Mouse (Mus musculus) MEL (cell line): Measurements from ENCODE around the gene Endov. TPM values are rescaled to one million over a fixed set of nuclear protein-coding genes. Genes with fewer than 3 reads are reported as not detected.

Experiments
- DNase-seq: peaks from one replicate; pipeline ENCODE4 v3.0.0; 2011; ENCODE audit warnings: low read depth, low spot score
- H3K27ac ChIP-seq: 2 replicates; pipeline ENCODE4 v1.5.1; 2012; ENCODE audit warnings: low read depth, mild to moderate bottlenecking, control low read depth, low read length, moderate library complexity; ENCODE audit not compliant: control insufficient read depth
- H3K27me3 ChIP-seq, 2 experiments: fragments of 150-350 bp in 1 of 2; sonication (generic) in 1 of 2; 2 replicates each; pipeline ENCODE4 v1.6.1; 2012; ENCODE audit warnings: low read length in 2 of 2, mild to moderate bottlenecking in 2 of 2, improper control_type of control experiment in 1 of 2, moderate library complexity in 1 of 2; ENCODE audit not compliant: insufficient read depth in 2 of 2, control insufficient read depth in 1 of 2
- H3K36me3 ChIP-seq, 2 experiments: 2 replicates each; pipeline ENCODE4 v1.6.1; 2012 to 2014; ENCODE audit warnings: low read length in 2 of 2, improper control_type of control experiment in 1 of 2, inconsistent platforms in 1 of 2, mild to moderate bottlenecking in 1 of 2; ENCODE audit not compliant: insufficient read depth in 2 of 2, control insufficient read depth in 1 of 2
- H3K4me1 ChIP-seq, 2 experiments: fragments of 150-350 bp in 1 of 2; sonication (generic) in 1 of 2; 2 replicates each; pipeline ENCODE4 v1.6.1; 2012; ENCODE audit warnings: low read length in 2 of 2, improper control_type of control experiment in 1 of 2, mild to moderate bottlenecking in 1 of 2; ENCODE audit not compliant: insufficient read depth in 2 of 2, control insufficient read depth in 1 of 2
- H3K4me3 ChIP-seq, 2 experiments: fragments of 150-350 bp in 1 of 2; sonication (generic) in 1 of 2; 2 replicates each; pipeline ENCODE4 v1.5.1; 2012; ENCODE audit warnings: low read depth in 2 of 2, low read length in 2 of 2, mild to moderate bottlenecking in 2 of 2, moderate library complexity in 2 of 2, control low read depth in 1 of 2, improper control_type of control experiment in 1 of 2; ENCODE audit not compliant: control insufficient read depth in 1 of 2, insufficient read depth in 1 of 2
- H3K79me2 ChIP-seq: 2 replicates; pipeline ENCODE4 v1.6.1; 2012; ENCODE audit warnings: mild to moderate bottlenecking, low read length, moderate library complexity; ENCODE audit not compliant: control insufficient read depth, poor library complexity, insufficient read depth
- H3K9ac ChIP-seq: 2 replicates; pipeline ENCODE4 v1.6.1; 2012; ENCODE audit warnings: low read depth, mild to moderate bottlenecking, control low read depth, low read length, moderate library complexity; ENCODE audit not compliant: control insufficient read depth, poor library complexity, severe bottlenecking
- H3K9me3 ChIP-seq: fragments of 150-350 bp; sonication (generic); replicated peaks from 2 replicates; pipeline ENCODE4 v1.6.1; 2012; ENCODE audit warnings: mild to moderate bottlenecking, low read length, improper control_type of control experiment, moderate library complexity; ENCODE audit not compliant: insufficient read depth
- BHLHE40 ChIP-seq: IDR thresholded peaks from 2 replicates; pipeline ENCODE4 v1.6.1; 2012; ENCODE audit warnings: low read depth, mild to moderate bottlenecking, inconsistent platforms, low read length, improper control_type of control experiment, borderline replicate concordance
- CTCF ChIP-seq, 3 experiments: IDR thresholded peaks in 2 of 3; conservative IDR thresholded peaks in 1 of 3; 2 replicates each; pipeline ENCODE4 v1.5.1; 2011 to 2012; ENCODE audit warnings: low read length in 3 of 3, low read depth in 2 of 3, mild to moderate bottlenecking in 2 of 3, improper control_type of control experiment in 1 of 3, inconsistent platforms in 1 of 3, mixed read lengths in 1 of 3, moderate library complexity in 1 of 3; ENCODE audit not compliant: control insufficient read depth in 1 of 3, insufficient read depth in 1 of 3, poor library complexity in 1 of 3, severe bottlenecking in 1 of 3
- E2F4 ChIP-seq: IDR thresholded peaks from 2 replicates; pipeline ENCODE4 v1.6.1; 2011; ENCODE audit warnings: low read depth, low read length, improper control_type of control experiment, borderline replicate concordance
- ELF1 ChIP-seq: IDR thresholded peaks from 2 replicates; pipeline ENCODE4 v1.6.1; 2014; ENCODE audit warnings: low read depth, mild to moderate bottlenecking, inconsistent platforms, low read length, improper control_type of control experiment, moderate library complexity
- GATA1 ChIP-seq: IDR thresholded peaks from 2 replicates; pipeline ENCODE4 v1.6.1; 2011; ENCODE audit warnings: low read depth, low read length, improper control_type of control experiment
- HCFC1 ChIP-seq: IDR thresholded peaks from 2 replicates; pipeline ENCODE4 v1.6.1; 2012; ENCODE audit warnings: low read depth, mild to moderate bottlenecking, inconsistent platforms, low read length, improper control_type of control experiment, moderate library complexity
- MAX ChIP-seq: IDR thresholded peaks from 2 replicates; pipeline ENCODE4 v1.6.1; 2011; ENCODE audit warnings: low read length, improper control_type of control experiment
- MAZ ChIP-seq: IDR thresholded peaks from 2 replicates; pipeline ENCODE4 v1.6.1; 2012; ENCODE audit warnings: low read depth, mild to moderate bottlenecking, inconsistent platforms, low read length, improper control_type of control experiment
- MXI1 ChIP-seq: IDR thresholded peaks from 2 replicates; pipeline ENCODE4 v1.6.1; 2011; ENCODE audit warnings: mild to moderate bottlenecking, low read depth, low read length, improper control_type of control experiment
- MYB ChIP-seq: IDR thresholded peaks from 2 replicates; pipeline ENCODE4 v1.6.1; 2011; ENCODE audit warnings: mild to moderate bottlenecking, low read depth, low read length, improper control_type of control experiment
- MYC ChIP-seq: IDR thresholded peaks from 2 replicates; pipeline ENCODE4 v1.6.1; 2011; ENCODE audit warnings: low read depth, mild to moderate bottlenecking, low read length, improper control_type of control experiment, moderate library complexity
- NRF1 ChIP-seq: IDR thresholded peaks from 2 replicates; pipeline ENCODE4 v1.6.1; 2014; ENCODE audit warnings: low read depth, mild to moderate bottlenecking, inconsistent platforms, low read length, improper control_type of control experiment, moderate library complexity; ENCODE audit not compliant: poor library complexity, insufficient read depth, severe bottlenecking
- RAD21 ChIP-seq: IDR thresholded peaks from 2 replicates; pipeline ENCODE4 v1.6.1; 2011; ENCODE audit warnings: mild to moderate bottlenecking, low read depth, low read length, improper control_type of control experiment
- RCOR1 ChIP-seq: IDR thresholded peaks from 2 replicates; pipeline ENCODE4 v1.6.1; 2012; ENCODE audit warnings: low read depth, mild to moderate bottlenecking, inconsistent platforms, low read length, improper control_type of control experiment
- SMC3 ChIP-seq: IDR thresholded peaks from 2 replicates; pipeline ENCODE4 v1.6.1; 2011; ENCODE audit warnings: low read depth, low read length, improper control_type of control experiment
- TAL1 ChIP-seq: IDR thresholded peaks from 2 replicates; pipeline ENCODE4 v1.6.1; 2012; ENCODE audit warnings: mild to moderate bottlenecking, inconsistent platforms, low read length, moderate library complexity, mixed read lengths
- TBP ChIP-seq: IDR thresholded peaks from 2 replicates; pipeline ENCODE4 v1.8.0; 2011; ENCODE audit warnings: low read depth, low read length, improper control_type of control experiment
- USF1 ChIP-seq: IDR thresholded peaks from 2 replicates; pipeline ENCODE4 v1.6.1; 2014; ENCODE audit warnings: low read depth, mild to moderate bottlenecking, inconsistent platforms, low read length, improper control_type of control experiment, moderate library complexity
- USF2 ChIP-seq, 2 experiments: IDR thresholded peaks; 2 replicates each; pipeline ENCODE4 v1.6.1; 2011 to 2012; ENCODE audit warnings: improper control_type of control experiment in 2 of 2, low read length in 2 of 2, borderline replicate concordance in 1 of 2, inconsistent platforms in 1 of 2, low read depth in 1 of 2, mild to moderate bottlenecking in 1 of 2; ENCODE audit not compliant: insufficient read depth in 1 of 2
- ZC3H11A ChIP-seq: IDR thresholded peaks from 2 replicates; pipeline ENCODE4 v1.6.1; 2012; ENCODE audit warnings: low read depth, mild to moderate bottlenecking, inconsistent platforms, low read length, improper control_type of control experiment
- ZNF384 ChIP-seq: IDR thresholded peaks from 2 replicates; pipeline ENCODE4 v1.6.1; 2012; ENCODE audit warnings: low read depth, mild to moderate bottlenecking, inconsistent platforms, low read length, improper control_type of control experiment
- polyA plus RNA-seq, 2 experiments: library from polyadenylated mRNA; stranded (reverse) in 1 of 2; unstranded in 1 of 2; fragments of >175 nt in 1 of 2; fragments of >200 nt in 1 of 2; gene quantifications; 2 replicates each; pipeline versions ENCODE4 v1.2.1 to v1.2.4; 2012; ENCODE audit warnings: low replicate concordance in 2 of 2, low read depth in 1 of 2; ENCODE audit not compliant: insufficient read length in 2 of 2, insufficient read depth in 1 of 2, missing spikeins in 1 of 2
- total RNA-seq: library from RNA; depleted of rRNA; stranded (reverse); fragments of 300-350 nt; gene quantifications from 2 replicates; pipeline ENCODE4 v1.2.3, GENCODE M21; 2012

The Endov gene
- total and polyA plus RNA-seq, 3 experiments: 16.8 to 19.5 TPM; not detected in 1

DNA sequence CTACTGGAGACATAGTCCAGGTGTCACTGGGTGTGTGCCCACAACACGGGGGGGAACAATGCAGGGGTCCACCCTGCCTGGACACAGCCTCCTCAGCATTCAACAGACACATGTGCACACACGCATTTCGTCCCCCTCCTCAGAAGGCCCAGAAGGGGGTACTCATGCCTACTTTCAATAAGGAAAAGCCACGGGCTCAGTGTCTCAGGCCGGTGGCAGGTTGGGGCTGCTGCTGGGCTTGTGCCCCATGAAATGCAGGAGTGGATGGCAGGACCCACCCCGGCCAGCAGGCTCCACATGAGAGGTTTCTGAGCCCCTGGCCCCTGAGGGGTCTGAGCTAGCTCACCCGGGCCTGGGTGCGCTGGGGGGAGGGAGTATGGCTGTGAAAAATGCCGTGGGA, 49.9 kb downstream of the Endov start:
- H3K27ac ChIP-seq: no peak overlapping the region
- H3K9ac ChIP-seq: no peak overlapping the region
- peaks cover 0 to 1% of the 10 kb centered on the region in 2 experiments; a peak in 1 of 4 replicates for H3K27me3 ChIP-seq
- H3K9me3 ChIP-seq: no peaks in the 10 kb centered on the region
- no peak for DNase-seq
- H3K36me3 ChIP-seq: no peaks in the 10 kb centered on the region
- TF ChIP-seq MYB (no peak), ELF1 (no peak), ZC3H11A (no peak), HCFC1 (no peak), USF1 (no peak), TAL1 (no peak), MXI1 (no peak), E2F4 (no peak), RCOR1 (no peak), TBP (no peak), USF2 (IDR thresholded peaks at IDR 0.05; ENCODE audit: borderline replicate concordance in 1 of 2, insufficient read depth in 1 of 2, low read depth in 1 of 2, low read length in 2 of 2) (no peak), NRF1 (no peak), BHLHE40 (no peak), MYC (no peak), GATA1 (no peak), ZNF384 (no peak)
- no peaks in the 10 kb centered on the region for H3K4me1 ChIP-seq
- H3K4me3 ChIP-seq: no peak overlapping the region
- no peaks in the 10 kb centered on the region for H3K79me2 ChIP-seq

DNA sequence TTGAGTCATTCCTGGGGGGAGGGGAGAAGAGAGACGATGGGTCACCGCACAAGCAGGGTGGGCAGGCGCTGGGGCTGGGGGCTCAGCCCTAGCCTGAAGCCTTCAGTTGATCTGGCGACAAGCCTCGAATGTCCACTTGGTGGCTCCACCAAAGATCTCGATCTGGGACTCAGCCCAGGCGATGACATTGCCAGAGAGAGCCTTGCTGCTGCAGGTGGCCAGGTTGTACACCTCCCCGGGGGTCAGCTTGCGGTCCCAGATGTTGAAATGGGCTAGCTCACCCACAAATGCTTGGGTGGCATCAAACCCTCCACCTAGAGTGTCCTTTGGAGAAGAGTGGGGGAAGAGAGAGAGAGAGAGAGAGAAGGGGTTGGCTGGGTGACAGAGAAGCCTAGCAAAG, 51.2 kb downstream of the Endov start:
- TF ChIP-seq MAZ (no peak), RAD21 (peak; percentile 0; the same call in 1 of the 2 replicates), SMC3 (peak; percentile 29; the same call in 1 of the 2 replicates), MAX (no peak), CTCF (IDR thresholded peaks at IDR 0.05 in 2 of 3, conservative IDR thresholded peaks at IDR 0.05 in 1 of 3; ENCODE audit: control insufficient read depth in 1 of 3, insufficient read depth in 1 of 3, low read depth in 2 of 3, low read length in 3 of 3, poor library complexity in 1 of 3, severe bottlenecking in 1 of 3) (0 out of 6 replicates have a peak, but pooled peaks of 1 of the 3 experiments have one; percentile 10)

More for the DNA sequence above, 51.2 kb downstream of the Endov start:
- Histone ChIP-seq H3K9me3 (no peaks in the 10 kb centered on the region), H3K79me2 (no peaks in the 10 kb centered on the region), H3K27me3 (peaks cover 0 to 1% of the 10 kb centered on the region in 2 experiments; a peak in 1 of 4 replicates), H3K27ac (no peak overlapping the region), H3K4me1 (no peaks in the 10 kb centered on the region), H3K4me3 (no peak overlapping the region), H3K36me3 (no peaks in the 10 kb centered on the region), H3K9ac (no peak overlapping the region)
- DNase-seq: no peak
